Mouse (Mus musculus) CH12.LX (cell line): ENCODE measurements at regions not wholly inside any gene's neighbourhood (a gene's known extent, or its start where the extent isn't known, plus 50 kb on each side); places are given as distances from the start of the nearest gene placed in this dataset.

Source experiments
- DNase-seq: peaks from one replicate; pipeline ENCODE4 v3.0.0-alpha.2; 2013; ENCODE audit errors: extremely low read depth
- H3K27ac ChIP-seq: 2 replicates; pipeline ENCODE4 v1.5.1; 2012; ENCODE audit warnings: low read depth, mild to moderate bottlenecking, control low read depth, moderate library complexity; ENCODE audit not compliant: insufficient read depth
- H3K27me3 ChIP-seq: replicated peaks from 2 replicates; pipeline ENCODE3; 2012; ENCODE audit warnings: inconsistent platforms
- H3K36me3 ChIP-seq, 2 experiments: replicated peaks in 1 of 2; 2 replicates each; pipeline versions ENCODE3 to v1.6.1; 2012; ENCODE audit warnings: inconsistent platforms in 1 of 2, low read length in 1 of 2, mild to moderate bottlenecking in 1 of 2, mixed read lengths in 1 of 2, moderate library complexity in 1 of 2; ENCODE audit not compliant: control insufficient read depth in 1 of 2, insufficient read depth in 1 of 2
- H3K4me1 ChIP-seq, 2 experiments: 2 replicates each; pipeline ENCODE4 v1.6.1; 2012; ENCODE audit warnings: inconsistent platforms in 1 of 2, moderate library complexity in 1 of 2; ENCODE audit not compliant: insufficient read depth in 2 of 2, control insufficient read depth in 1 of 2
- H3K4me2 ChIP-seq: 2 replicates; pipeline ENCODE4 v1.6.1; 2012; ENCODE audit warnings: low read depth, mild to moderate bottlenecking, control low read depth; ENCODE audit not compliant: poor library complexity, insufficient read depth, severe bottlenecking
- H3K4me3 ChIP-seq, 3 experiments: fragments of 150-350 bp in 1 of 3; sonication (generic) in 1 of 3; replicated peaks in 1 of 3; 2 replicates each; pipeline versions ENCODE3 to v1.5.1; 2011 to 2012; ENCODE audit warnings: low read depth in 2 of 3, low read length in 2 of 3, mild to moderate bottlenecking in 2 of 3, moderate library complexity in 2 of 3, control low read depth in 1 of 3, improper control_type of control experiment in 1 of 3, inconsistent platforms in 1 of 3, mixed read lengths in 1 of 3; ENCODE audit not compliant: poor library complexity in 1 of 3
- H3K79me2 ChIP-seq: replicated peaks from 2 replicates; pipeline ENCODE4 v1.6.1; 2012; ENCODE audit warnings: mild to moderate bottlenecking, moderate library complexity; ENCODE audit not compliant: control insufficient read depth, poor library complexity, insufficient read depth, severe bottlenecking; ENCODE audit errors: extremely low read depth
- H3K9ac ChIP-seq: 2 replicates; pipeline ENCODE4 v1.6.1; 2012; ENCODE audit warnings: low read depth, mild to moderate bottlenecking, control low read depth, moderate library complexity; ENCODE audit not compliant: insufficient read depth
- H3K9me3 ChIP-seq: replicated peaks from 2 replicates; pipeline ENCODE3; 2012; ENCODE audit warnings: low read length, inconsistent platforms, mixed read lengths
- CHD2 ChIP-seq: IDR thresholded peaks from 2 replicates; pipeline ENCODE4 v1.6.1; 2011; ENCODE audit warnings: low read length, improper control_type of control experiment
- EP300 ChIP-seq: IDR thresholded peaks from 2 replicates; pipeline ENCODE4 v1.6.1; 2011; ENCODE audit warnings: low read length, improper control_type of control experiment
- ETS1 ChIP-seq: conservative IDR thresholded peaks from 2 replicates; pipeline ENCODE4 v1.6.1; 2012; ENCODE audit warnings: low read depth, mild to moderate bottlenecking, inconsistent platforms, low read length, improper control_type of control experiment, moderate library complexity
- HCFC1 ChIP-seq: IDR thresholded peaks from 2 replicates; pipeline ENCODE4 v1.6.1; 2012; ENCODE audit warnings: low read depth, mild to moderate bottlenecking, inconsistent platforms, low read length, improper control_type of control experiment
- MAFK ChIP-seq: IDR thresholded peaks from 2 replicates; pipeline ENCODE4 v1.6.1; 2011; ENCODE audit warnings: low read length, improper control_type of control experiment; ENCODE audit not compliant: insufficient replicate concordance
- MAX ChIP-seq: IDR thresholded peaks from 2 replicates; pipeline ENCODE4 v1.6.1; 2011; ENCODE audit warnings: low read length, improper control_type of control experiment
- MAZ ChIP-seq: IDR thresholded peaks from 2 replicates; pipeline ENCODE4 v1.6.1; 2012; ENCODE audit warnings: low read depth, mild to moderate bottlenecking, inconsistent platforms, low read length, improper control_type of control experiment, moderate library complexity
- MXI1 ChIP-seq: IDR thresholded peaks from 2 replicates; pipeline ENCODE4 v1.6.1; 2011; ENCODE audit warnings: mild to moderate bottlenecking, low read depth, low read length, improper control_type of control experiment
- MYC ChIP-seq: IDR thresholded peaks from 2 replicates; pipeline ENCODE4 v1.6.1; 2011; ENCODE audit warnings: low read depth, mild to moderate bottlenecking, improper control_type of control experiment, low read length
- NELFE ChIP-seq: IDR thresholded peaks from 2 replicates; pipeline ENCODE4 v1.6.1; 2011; ENCODE audit warnings: low read depth, low read length, improper control_type of control experiment
- NRF1 ChIP-seq: IDR thresholded peaks from 2 replicates; pipeline ENCODE4 v1.6.1; 2014; ENCODE audit warnings: low read depth, mild to moderate bottlenecking, inconsistent platforms, low read length, improper control_type of control experiment, moderate library complexity
- PAX5 ChIP-seq: IDR thresholded peaks from 2 replicates; pipeline ENCODE4 v1.6.1; 2012; ENCODE audit warnings: low read length, inconsistent platforms, mixed read lengths
- RAD21 ChIP-seq: IDR thresholded peaks from 2 replicates; pipeline ENCODE4 v1.6.1; 2011; ENCODE audit warnings: low read depth, mild to moderate bottlenecking, low read length, improper control_type of control experiment, moderate library complexity
- SMC3 ChIP-seq: IDR thresholded peaks from 2 replicates; pipeline ENCODE4 v1.6.1; 2011; ENCODE audit warnings: low read depth, low read length, improper control_type of control experiment
- ZKSCAN1 ChIP-seq: IDR thresholded peaks from 2 replicates; pipeline ENCODE4 v1.6.1; 2012; ENCODE audit warnings: low read depth, inconsistent platforms, low read length, improper control_type of control experiment, borderline replicate concordance
- dilution Hi-C: fragments of 300-500 bp; cut with MboI; formaldehyde crosslinking; loops from 2 replicates; pipeline ENCODE4 v1.14.3; 2020; ENCODE audit warnings: low sequenced_read_pairs; ENCODE audit not compliant: extremely low pct_unique_long_range_greater_than_20kb, extremely low pct_ligation_motif_present
- in situ Hi-C: fragments of 300-500 bp; cut with MboI; formaldehyde crosslinking; loops from 3 replicates; pipeline ENCODE4 v1.14.3; 2019; ENCODE audit warnings: low sequenced_read_pairs, low pct_ligation_motif_present, low pct_unique_long_range_greater_than_20kb, mixed read lengths

- TF ChIP-seq NRF1: no peak
These were observed 69.1 kb upstream of the Foxo1 start (continued) for GRCm38 (mm10) chr3:52198751-52199738.

GRCm38 (mm10) chr3:52200106-52200505, 68.0 kb upstream of the Foxo1 start:
- DNase-seq: no peak
- Histone ChIP-seq H3K4me1 (peaks cover 7 to 25% of the 10 kb centered on the region in 2 experiments), H3K79me2 (no peaks in the 10 kb centered on the region), H3K4me3 (no peak overlapping the region), H3K9me3 (peaks cover 5% of the 10 kb centered on the region), H3K4me2 (no peak overlapping the region), H3K9ac (no peak overlapping the region), H3K27me3 (no peaks in the 10 kb centered on the region), H3K36me3 (no peaks in the 10 kb centered on the region), H3K27ac (no peak overlapping the region)
- dilution Hi-C loops: no loop called here
- no peak for TF ChIP-seq PAX5
- TF ChIP-seq ZKSCAN1: no peak
- TF ChIP-seq RAD21: no peak
- TF ChIP-seq NRF1: no peak
- TF ChIP-seq NELFE: no peak
- TF ChIP-seq MYC: no peak
- TF ChIP-seq MAFK: no peak
- TF ChIP-seq MXI1: no peak
- TF ChIP-seq MAZ: no peak
- no peak for TF ChIP-seq CHD2
- no peak for TF ChIP-seq ETS1
- in situ Hi-C loops: no loop called here

GRCm38 (mm10) chr3:52210556-52211302, 57.4 kb upstream of the Foxo1 start:
- Histone ChIP-seq H3K36me3 (no peaks in the 10 kb centered on the region), H3K4me3 (no peak overlapping the region)

More at GRCm38 (mm10) chr3:52210556-52211302, 57.4 kb upstream of the Foxo1 start:
- Histone ChIP-seq H3K79me2 (no peaks in the 10 kb centered on the region), H3K4me1 (no peaks in the 10 kb centered on the region), H3K9me3 (peaks cover 1% of the 10 kb centered on the region), H3K9ac (no peak overlapping the region), H3K4me2 (no peak overlapping the region), H3K27me3 (no peaks in the 10 kb centered on the region), H3K27ac (no peak overlapping the region)
- DNase-seq: no peak
- no peak for TF ChIP-seq CHD2
- TF ChIP-seq HCFC1: no peak
- TF ChIP-seq SMC3: no peak
- TF ChIP-seq EP300: no peak
- no peak for TF ChIP-seq MAX
- dilution Hi-C loops (no loop called here), in situ Hi-C loops (no loop called here)
